Mouse (Mus musculus): ENCODE measurements around the gene Bbs7.

DNA sequence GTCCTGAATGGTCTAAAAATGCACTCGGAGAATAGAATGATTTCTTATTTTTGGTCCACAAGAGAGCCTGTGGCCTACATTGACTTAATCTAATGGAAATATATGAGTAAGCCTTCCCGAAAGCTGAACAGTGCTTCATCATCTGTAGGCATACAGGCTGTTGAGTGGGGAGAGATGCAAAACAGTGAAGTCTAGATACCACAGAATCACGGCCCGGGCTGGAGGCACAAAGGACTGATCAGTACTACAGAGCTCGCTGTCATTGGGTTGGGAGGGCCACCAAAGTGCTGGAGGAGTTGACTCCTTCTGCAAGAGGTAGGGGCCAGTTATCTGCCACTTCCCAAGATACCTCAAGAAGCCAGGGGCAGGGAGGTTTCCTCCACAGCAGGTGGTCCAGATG is 82.5 kb downstream of the Bbs7 start:
- TF ChIP-seq GATA1 (IDR thresholded peaks at IDR 0.05; ENCODE audit: borderline replicate concordance, low read length) (no peak), FLI1 (IDR thresholded peaks at IDR 0.05; ENCODE audit: low read length) (no peak)

Measured in megakaryocyte, embryonic 14.5 days (primary cell).